ENCODE assay signal across 9 mouse cellular contexts in the genomic region with DNA sequence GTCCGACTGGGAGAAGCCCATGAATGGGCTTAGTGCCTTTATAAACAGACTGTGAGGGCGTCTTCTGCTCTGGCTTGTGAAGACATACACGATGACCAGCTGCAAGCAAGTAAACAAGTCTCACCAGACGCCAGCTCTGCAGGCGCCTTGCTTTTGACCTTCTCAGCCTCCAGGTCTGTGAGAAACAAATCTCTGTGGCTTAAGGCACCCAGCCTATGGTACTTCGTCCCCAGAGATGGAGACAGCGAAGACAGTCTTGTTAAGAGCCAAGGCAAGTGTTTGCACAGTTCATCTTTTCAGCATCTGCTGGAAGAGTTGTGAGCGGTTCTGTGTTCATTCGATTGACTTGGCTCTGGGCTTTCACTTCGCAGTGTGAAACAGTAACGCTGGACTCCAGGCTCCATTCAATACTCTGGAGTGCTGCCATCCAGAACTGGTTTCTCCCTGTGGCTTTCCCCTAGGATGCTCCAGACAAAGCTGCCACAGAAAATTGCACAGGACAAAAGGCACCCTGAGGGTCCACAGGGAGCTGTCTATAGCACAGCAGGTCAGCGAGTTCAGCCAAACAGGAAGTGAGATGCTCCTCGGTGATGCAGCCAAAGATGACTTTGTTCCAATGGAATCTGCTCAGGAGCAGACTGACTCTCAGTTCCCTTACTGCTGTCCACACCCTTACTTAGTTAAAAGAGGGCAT.
A peak's percentile ranks its signal among the peaks of the same experiment; 100 is the strongest.
DNase-seq lines count a peak whose midpoint lies in the region; ATAC-seq and TF ChIP-seq lines count a peak whose summit lies in the region.
"Had no signal": no experiment of that assay in that cellular context is flagged by ENCODE, and none has a peak within 500 bp of the region (broad histone marks: within the 10 kb centered on the region; RNA-seq: fewer than 3 reads in every experiment).

No protein-coding gene starts in this region.

- WGBS in forebrain, postnatal 0 days: 48% methylated on average over 13 of the region's 13 CpGs
- 53% methylated on average over 13 of the region's 13 CpGs for WGBS in forebrain, embryonic 15.5 days

- TF ChIP-seq CTCF in forebrain, postnatal 0 days (IDR thresholded peaks at IDR 0.05; ENCODE audit: low read depth): no peak

- H3K27ac ChIP-seq in forebrain, postnatal 0 days (ENCODE audit: low read depth, low read length): 0 out of 2 replicates have a peak overlapping the region, but pooled peaks have one; percentile 47
- no peak overlapping the region for H3K27ac ChIP-seq in forebrain, embryonic 15.5 days (replicated peaks)
- H3K27ac ChIP-seq: limb, embryonic 12.5 days had no signal

- DNase-seq in forebrain, postnatal 0 days: peak; percentile 36
- DNase-seq in ES-CJ7 (ENCODE audit: low read depth, low spot score): peak; percentile 52
- DNase-seq in gastrocnemius, adult 8-10 months (ENCODE audit: low spot score in 2 of 2): peak; percentile 35 to 38
- DNase-seq in lung, postnatal 14 days: peak; percentile 3
- no peak for DNase-seq in retina, postnatal 1 day
- no peak for DNase-seq in left cerebral cortex, postnatal 14 days (ENCODE audit: low spot score in 2 of 2)

- ATAC-seq in forebrain, postnatal 0 days: peak; percentile 72
- no peak for ATAC-seq in forebrain, embryonic 15.5 days (replicated peaks)
- no peak for ATAC-seq in megakaryocyte-erythroid progenitor cell, adult 5-6 weeks (replicated peaks; ENCODE audit: low FRiP score, low TSS enrichment, poor library complexity, severe bottlenecking)

- no peak overlapping the region for H3K4me2 ChIP-seq in forebrain, postnatal 0 days (ENCODE audit: low read depth)
- no peak overlapping the region for H3K4me2 ChIP-seq in forebrain, embryonic 15.5 days (replicated peaks)
- H3K4me2 ChIP-seq: limb, embryonic 12.5 days had no signal

- no peaks in the 10 kb centered on the region for H3K36me3 ChIP-seq in forebrain, postnatal 0 days (ENCODE audit: insufficient read depth)
- H3K36me3 ChIP-seq in forebrain, embryonic 15.5 days: no peaks in the 10 kb centered on the region
- H3K36me3 ChIP-seq: limb, embryonic 12.5 days had no signal

- H3K27me3 ChIP-seq in forebrain, postnatal 0 days (ENCODE audit: insufficient read depth, low read length): no peaks in the 10 kb centered on the region
- H3K27me3 ChIP-seq in forebrain, embryonic 15.5 days: no peaks in the 10 kb centered on the region
- H3K27me3 ChIP-seq: limb, embryonic 12.5 days had no signal

- H3K4me1 ChIP-seq in forebrain, postnatal 0 days (ENCODE audit: insufficient read depth): no peaks in the 10 kb centered on the region
- peaks cover 3% of the 10 kb centered on the region; the same call in 1 of the 2 replicates for H3K4me1 ChIP-seq in forebrain, embryonic 15.5 days
- H3K4me1 ChIP-seq: limb, embryonic 12.5 days had no signal

- H3K4me3 ChIP-seq in forebrain, postnatal 0 days (ENCODE audit: low read depth, low read length): no peak overlapping the region
- H3K4me3 ChIP-seq in forebrain, embryonic 15.5 days: no peak overlapping the region
- H3K4me3 ChIP-seq: limb, embryonic 12.5 days had no signal

- intact Hi-C loops in left cerebral cortex, postnatal 14 days (cut with DNase I): no loop called here

- H3K9ac ChIP-seq in forebrain, postnatal 0 days: no peak overlapping the region
- H3K9ac ChIP-seq in forebrain, embryonic 15.5 days (replicated peaks): no peak overlapping the region
- H3K9ac ChIP-seq: limb, embryonic 12.5 days had no signal

- H3K9me3 ChIP-seq in forebrain, postnatal 0 days (ENCODE audit: low read length): no peaks in the 10 kb centered on the region
- no peaks in the 10 kb centered on the region for H3K9me3 ChIP-seq in forebrain, embryonic 15.5 days
- H3K9me3 ChIP-seq: limb, embryonic 12.5 days had no signal

Comparison
In these comparisons a context has a peak if more than half of its experiments do, and no peak if none do; other contexts are left out.
1. DNase-seq: peak in forebrain, postnatal 0 days (single experiment), ES-CJ7 (single experiment), gastrocnemius, adult 8-10 months (2 of 2) and lung, postnatal 14 days (single experiment); none in retina, postnatal 1 day (single experiment) and left cerebral cortex, postnatal 14 days (0 of 2).